In genomic region chr7:79606766-79607165, GRCm38 (mm10) we compare ENCODE assay signal across 12 mouse cellular contexts. TPM values are rescaled to one million over a fixed set of nuclear protein-coding genes. Genes with fewer than 3 reads are reported as not detected.
A peak's percentile ranks its signal among the peaks of the same experiment; 100 is the strongest.
DNase-seq lines count a peak whose midpoint lies in the region; ATAC-seq lines count a peak whose summit lies in the region.
"Had no signal": no experiment of that assay in that cellular context is flagged by ENCODE, and none has a peak within 500 bp of the region (broad histone marks: within the 10 kb centered on the region; RNA-seq: fewer than 3 reads in every experiment).

No protein-coding gene starts in this region.

- peaks cover 99% of the 10 kb centered on the region for H3K27me3 ChIP-seq in heart, embryonic 10.5 days (ENCODE audit: insufficient read depth, poor library complexity, severe bottlenecking)
- peaks cover 85% of the 10 kb centered on the region for H3K27me3 ChIP-seq in embryonic facial prominence, embryonic 13.5 days
- H3K27me3 ChIP-seq in hindbrain, embryonic 13.5 days, result peaks cover 42% of the 10 kb centered on the region
- peaks cover 83% of the 10 kb centered on the region for H3K27me3 ChIP-seq in midbrain, embryonic 12.5 days

- no peaks in the 10 kb centered on the region for H3K36me3 ChIP-seq in heart, embryonic 10.5 days
- H3K36me3 ChIP-seq in embryonic facial prominence, embryonic 13.5 days, result no peaks in the 10 kb centered on the region
- no peaks in the 10 kb centered on the region for H3K36me3 ChIP-seq in hindbrain, embryonic 13.5 days
- no peaks in the 10 kb centered on the region for H3K36me3 ChIP-seq in midbrain, embryonic 12.5 days
- H3K36me3 ChIP-seq: G1E had no signal

- peak overlapping the region; percentile 47; the same call in 1 of the 2 replicates for H3K4me3 ChIP-seq in heart, embryonic 10.5 days
- H3K4me3 ChIP-seq in embryonic facial prominence, embryonic 13.5 days, result no peak overlapping the region
- H3K4me3 ChIP-seq in hindbrain, embryonic 13.5 days, result peak overlapping the region; percentile 22; the same call in 1 of the 2 replicates
- H3K4me3 ChIP-seq in midbrain, embryonic 12.5 days, result peak overlapping the region; percentile 37
- H3K4me3 ChIP-seq: myocyte had no signal

- peak overlapping the region; percentile 66 for H3K4me2 ChIP-seq in embryonic facial prominence, embryonic 13.5 days
- H3K4me2 ChIP-seq in hindbrain, embryonic 13.5 days, result peak overlapping the region; percentile 52
- H3K4me2 ChIP-seq in midbrain, embryonic 12.5 days (replicated peaks), result peak overlapping the region; percentile 66

- no peak for ATAC-seq in embryonic facial prominence, embryonic 13.5 days (ENCODE audit: insufficient number of reproducible peaks, insufficient read depth, low FRiP score, low TSS enrichment, low read depth)
- ATAC-seq in hindbrain, embryonic 13.5 days (ENCODE audit: low FRiP score), result no peak
- ATAC-seq in midbrain, embryonic 12.5 days (ENCODE audit: low FRiP score, low read depth), result no peak; the same call in 1 of the 2 replicates

- no peak overlapping the region for H3K27ac ChIP-seq in heart, embryonic 10.5 days
- H3K27ac ChIP-seq in embryonic facial prominence, embryonic 13.5 days, result no peak overlapping the region
- no peak overlapping the region for H3K27ac ChIP-seq in hindbrain, embryonic 13.5 days
- H3K27ac ChIP-seq in midbrain, embryonic 12.5 days (replicated peaks), result no peak overlapping the region

- H3K9me3 ChIP-seq in heart, embryonic 10.5 days, result no peaks in the 10 kb centered on the region
- H3K9me3 ChIP-seq in embryonic facial prominence, embryonic 13.5 days, result no peaks in the 10 kb centered on the region
- H3K9me3 ChIP-seq in hindbrain, embryonic 13.5 days, result no peaks in the 10 kb centered on the region
- no peaks in the 10 kb centered on the region for H3K9me3 ChIP-seq in midbrain, embryonic 12.5 days
- H3K9me3 ChIP-seq: G1E had no signal

- no peak for DNase-seq in heart, embryonic 10.5 days (ENCODE audit: low spot score)
- no peak for DNase-seq in heart, postnatal 36 days
- no peak for DNase-seq in natural killer cell, adult 2 months (ENCODE audit: low spot score in 2 of 2)
- DNase-seq in left cerebral cortex, adult 8-10 months (ENCODE audit: low spot score in 2 of 2), result no peak
- no peak for DNase-seq in T-cell, adult 2 months (ENCODE audit: low spot score)
- DNase-seq: heart, postnatal 14 days; lung, adult 2 months had no signal

- no peak overlapping the region for H3K9ac ChIP-seq in embryonic facial prominence, embryonic 13.5 days
- no peak overlapping the region for H3K9ac ChIP-seq in hindbrain, embryonic 13.5 days
- no peak overlapping the region for H3K9ac ChIP-seq in midbrain, embryonic 12.5 days (replicated peaks)

- H3K4me1 ChIP-seq in heart, embryonic 10.5 days, result peaks cover 14% of the 10 kb centered on the region
- H3K4me1 ChIP-seq in embryonic facial prominence, embryonic 13.5 days, result peaks cover 10% of the 10 kb centered on the region
- H3K4me1 ChIP-seq in hindbrain, embryonic 13.5 days (replicated peaks), result peaks cover 24% of the 10 kb centered on the region
- H3K4me1 ChIP-seq in midbrain, embryonic 12.5 days, result peaks cover 14% of the 10 kb centered on the region

- WGBS in heart, embryonic 10.5 days, result 45% methylated on average over 3 of the region's 3 CpGs
- WGBS in embryonic facial prominence, embryonic 13.5 days, result 26% methylated on average over 3 of the region's 3 CpGs
- WGBS in hindbrain, embryonic 13.5 days, result 49% methylated on average over 3 of the region's 3 CpGs
- 32% methylated on average over 3 of the region's 3 CpGs for WGBS in midbrain, embryonic 12.5 days

- intact Hi-C loops in heart, postnatal 36 days (cut with DNase I), result no loop called here

RNA-seq across cellular contexts. Expression of gene Rhcg, which starts 10.7 kb away (rescaled TPM):
- not detected in 2 replicates for polyA plus RNA-seq in heart, embryonic 10.5 days (2016; fragmentation: Nextera tagmentation; extraction: Ambion mirVana)
- not detected for total RNA-seq in heart, postnatal 36 days (2021)
- polyA plus RNA-seq in embryonic facial prominence, embryonic 13.5 days (2015; fragmentation: Nextera tagmentation; extraction: Ambion mirVana), result 0.15 and 0.48 TPM in 2 replicates
- polyA plus RNA-seq in hindbrain, embryonic 13.5 days (2015; fragmentation: Nextera tagmentation; extraction: Ambion mirVana), result 4.8 and 5.2 TPM in 2 replicates
- polyA plus RNA-seq in midbrain, embryonic 12.5 days (2016; fragmentation: Nextera tagmentation; extraction: Ambion mirVana), result 1.5 and 2.2 TPM in 2 replicates
- total RNA-seq in left cerebral cortex, adult 8-10 months (2022), result 1 to 10 TPM; 1.7 to 3.0 (median 2.3) TPM
- total RNA-seq: G1E; heart, postnatal 14 days had no signal
- polyA plus RNA-seq: G1E; lung, adult 2 months; myocyte had no signal

RNA-seq across cellular contexts. Expression of gene Ticrr, which starts 53.2 kb away (rescaled TPM):
- polyA plus RNA-seq in heart, embryonic 10.5 days (2016; fragmentation: Nextera tagmentation; extraction: Ambion mirVana), result 9.2 and 15.5 TPM in 2 replicates
- total RNA-seq in heart, postnatal 36 days (2021), result under 1 TPM; 0.11 to 0.19 TPM
- polyA plus RNA-seq in embryonic facial prominence, embryonic 13.5 days (2015; fragmentation: Nextera tagmentation; extraction: Ambion mirVana), result 10.2 and 10.9 TPM in 2 replicates
- 2.2 and 2.6 TPM in 2 replicates for polyA plus RNA-seq in hindbrain, embryonic 13.5 days (2015; fragmentation: Nextera tagmentation; extraction: Ambion mirVana)
- polyA plus RNA-seq in midbrain, embryonic 12.5 days (2016; fragmentation: Nextera tagmentation; extraction: Ambion mirVana), result 14.4 and 15.0 TPM in 2 replicates
- total RNA-seq in left cerebral cortex, adult 8-10 months (2022), result under 1 TPM in 2 of 4 experiments, not detected in 2; 0.11 to 0.22 TPM
